Mouse (Mus musculus) kidney, adult 2 months (tissue): Measurements from ENCODE around the gene Tmed9. TPM values are rescaled to one million over a fixed set of nuclear protein-coding genes. Genes with fewer than 3 reads are reported as not detected.

Experiments used
- DNase-seq: peaks from one replicate; pipeline ENCODE4 v3.0.0; 2021
- H3K27ac ChIP-seq: fragments of 200-500 bp; 2 replicates; pipeline ENCODE4 v1.5.1; 2012; ENCODE audit warnings: low read depth, low read length, control low read depth, inconsistent platforms; ENCODE audit not compliant: insufficient read depth
- H3K27me3 ChIP-seq: fragments of 200-500 bp; replicated peaks from 2 replicates; pipeline ENCODE4 v1.6.1; 2012; ENCODE audit warnings: mild to moderate bottlenecking, moderate library complexity, low read length, inconsistent platforms; ENCODE audit not compliant: control insufficient read depth, insufficient read depth
- H3K36me3 ChIP-seq: fragments of 200-500 bp; 2 replicates; pipeline ENCODE4 v1.6.1; 2012; ENCODE audit warnings: mild to moderate bottlenecking, moderate library complexity, low read length, inconsistent platforms; ENCODE audit not compliant: control insufficient read depth, insufficient read depth
- H3K4me1 ChIP-seq: fragments of 200-500 bp; 2 replicates; pipeline ENCODE4 v1.6.1; 2011; ENCODE audit warnings: low read length; ENCODE audit not compliant: control insufficient read depth, insufficient read depth
- H3K4me3 ChIP-seq: fragments of 200-500 bp; 2 replicates; pipeline ENCODE4 v1.5.1; 2011; ENCODE audit warnings: mild to moderate bottlenecking, low read depth, low read length, control low read depth; ENCODE audit not compliant: insufficient read depth
- CTCF ChIP-seq: fragments of 200-500 bp; conservative IDR thresholded peaks from 2 replicates; pipeline ENCODE4 v1.5.1; 2011; ENCODE audit warnings: low read depth, mild to moderate bottlenecking, control low read depth, low read length, moderate library complexity, mixed read lengths; ENCODE audit not compliant: insufficient read depth, insufficient read length
- POLR2A ChIP-seq: fragments of 200-500 bp; IDR thresholded peaks from one replicate; pipeline ENCODE4 v1.6.1; 2011; ENCODE audit warnings: low read depth, low read length, control low read depth
- WGBS: fragments of 180-500 bp; shearing (Covaris S2); methylation state at CpG from one replicate; pipeline ENCODE4 v1.1.7; 2018; 5-methylcytosine and 5-hydroxymethylcytosine counted together
- polyA plus RNA-seq: library from polyadenylated mRNA; depleted of rRNA; stranded (reverse); fragments of >200 nt; gene quantifications from 2 replicates; pipeline ENCODE4 v1.2.3, GENCODE M21; 2012

The Tmed9 gene
- polyA plus RNA-seq, 1 experiment, result 92.5 TPM

DNA sequence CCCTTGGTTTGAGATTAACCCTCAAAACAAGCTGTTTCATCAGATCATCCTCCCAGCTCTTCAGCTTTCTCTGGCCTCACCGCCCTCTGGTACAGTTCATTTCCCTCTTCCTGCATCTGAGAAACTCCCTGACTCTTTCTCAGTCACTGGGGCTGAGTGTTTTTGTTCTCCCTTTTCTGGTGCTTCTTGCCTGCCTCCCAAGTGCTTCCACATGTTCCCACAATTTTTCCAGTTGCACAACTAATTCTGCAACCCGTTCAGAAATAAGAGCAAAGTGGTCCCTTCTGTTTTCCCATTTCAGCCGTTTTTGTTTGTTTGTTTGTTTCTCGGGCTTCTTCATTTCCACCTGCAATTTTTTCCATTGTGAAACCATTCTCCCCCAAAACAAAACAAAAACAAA, 4.6 kb downstream of the Tmed9 start:
- WGBS, result 76% methylated on average over 4 of the region's 4 CpGs
- no peak for DNase-seq
- H3K4me1 ChIP-seq, result no peaks in the 10 kb centered on the region
- no peaks in the 10 kb centered on the region for H3K27me3 ChIP-seq
- no peak overlapping the region for H3K27ac ChIP-seq
- no peaks in the 10 kb centered on the region for H3K36me3 ChIP-seq
- TF ChIP-seq POLR2A, result no peak
- no peak for TF ChIP-seq CTCF
- H3K4me3 ChIP-seq, result no peak overlapping the region

DNA sequence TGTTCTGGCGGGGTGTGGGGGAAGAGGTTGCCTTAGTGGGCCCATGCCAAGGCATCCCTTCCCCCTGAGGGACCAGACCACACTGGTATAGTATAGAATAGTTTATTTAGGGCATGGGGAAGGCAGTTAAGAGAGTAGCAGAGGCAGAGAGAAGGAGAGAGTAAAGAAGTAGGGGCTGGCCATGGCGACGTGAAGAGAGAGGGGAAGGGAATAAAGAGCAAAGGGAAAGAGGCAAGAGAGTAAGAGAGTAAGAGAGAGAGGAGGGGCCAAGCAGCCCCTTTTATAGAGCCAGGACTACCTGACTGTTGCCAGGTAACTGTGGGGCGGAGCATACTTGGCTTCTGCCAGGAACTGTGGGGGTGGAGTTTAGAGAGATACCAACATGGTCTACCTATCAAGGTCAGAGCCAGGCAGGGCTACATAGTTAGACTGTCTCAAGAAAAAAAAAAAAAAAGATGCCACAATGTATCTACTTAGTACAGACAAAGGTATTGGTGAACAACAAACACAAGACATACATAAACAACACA, 18.5 kb downstream of the Tmed9 start:
- Histone ChIP-seq H3K4me1 (no peaks in the 10 kb centered on the region; the same call in 1 of the 2 replicates), H3K27me3 (no peaks in the 10 kb centered on the region), H3K36me3 (no peaks in the 10 kb centered on the region; the same call in 1 of the 2 replicates), H3K27ac (no peak overlapping the region), H3K4me3 (no peak overlapping the region)
- 81% methylated on average over 4 of the region's 4 CpGs for WGBS
- DNase-seq, result peak; percentile 39
- no peak for TF ChIP-seq CTCF
- TF ChIP-seq POLR2A, result no peak

DNA sequence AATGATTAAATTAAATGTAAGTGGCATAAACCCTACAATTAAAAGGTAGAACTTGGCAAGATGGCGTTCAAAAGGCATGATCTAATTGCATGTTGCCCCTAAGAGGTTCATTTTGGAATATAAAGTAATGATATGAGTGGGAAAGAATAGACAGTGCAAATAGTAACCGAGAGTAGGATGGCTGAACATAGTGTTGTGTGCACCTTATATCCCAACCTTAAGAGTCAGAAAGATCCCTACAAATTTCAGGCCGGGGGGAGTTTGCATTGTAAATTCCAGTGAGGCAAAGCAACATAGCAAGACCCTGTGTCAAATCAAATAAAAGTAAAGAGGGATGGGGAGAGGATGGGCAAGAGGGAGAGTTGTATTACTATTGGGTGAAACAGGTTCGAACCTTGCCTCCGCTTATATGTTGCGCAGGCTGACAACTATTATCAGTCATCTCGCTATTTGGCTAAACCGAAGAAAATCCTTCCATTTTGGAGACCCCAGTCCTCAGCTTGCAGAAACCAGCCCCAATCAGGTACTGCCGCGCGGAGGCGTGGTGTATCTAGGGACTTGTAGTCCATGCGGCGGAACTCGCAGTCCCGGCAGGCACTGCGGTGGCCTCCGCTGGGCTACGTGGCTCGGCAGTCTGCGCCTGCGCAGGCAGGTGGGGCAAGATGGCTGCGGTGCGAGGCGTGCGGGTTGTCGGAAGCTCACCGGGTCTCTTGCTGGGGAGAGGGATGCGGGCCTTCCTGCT, 19.2 kb downstream of the Tmed9 start:
- TF ChIP-seq CTCF (no peak), POLR2A (peak; percentile 90)
- Histone ChIP-seq H3K4me3 (peak overlapping the region; percentile 58), H3K27ac (no peak overlapping the region), H3K27me3 (no peaks in the 10 kb centered on the region), H3K36me3 (no peaks in the 10 kb centered on the region; the same call in 1 of the 2 replicates), H3K4me1 (no peaks in the 10 kb centered on the region; the same call in 1 of the 2 replicates)
- WGBS, result 5% methylated on average over 29 of the region's 29 CpGs
- peak; percentile 98 for DNase-seq

DNA sequence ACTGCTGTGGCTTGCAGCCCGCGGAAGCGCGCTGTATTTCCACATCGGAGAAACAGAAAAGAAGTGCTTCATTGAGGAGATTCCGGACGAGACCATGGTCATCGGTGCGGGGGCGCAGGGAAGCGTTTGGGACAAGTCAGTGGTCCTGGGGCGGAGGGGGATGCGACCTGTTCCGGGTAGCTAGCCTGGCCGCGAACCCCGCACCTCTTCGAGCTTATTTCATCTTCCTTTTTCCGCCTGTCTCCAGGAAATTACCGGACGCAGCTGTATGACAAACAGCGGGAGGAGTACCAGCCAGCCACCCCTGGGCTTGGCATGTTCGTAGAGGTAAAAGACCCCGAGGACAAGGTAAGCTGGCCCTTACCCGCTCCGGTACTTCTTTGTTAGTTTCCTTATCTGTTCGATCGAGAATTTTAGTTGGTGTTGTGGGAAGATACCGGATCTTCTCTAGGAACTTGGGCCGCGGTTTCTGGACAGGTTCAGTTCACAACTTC, 19.8 kb downstream of the Tmed9 start:
- under 1% methylated on average over 31 of the region's 31 CpGs for WGBS
- H3K27me3 ChIP-seq, result no peaks in the 10 kb centered on the region
- H3K36me3 ChIP-seq, result no peaks in the 10 kb centered on the region; the same call in 1 of the 2 replicates
- H3K27ac ChIP-seq, result no peak overlapping the region
- no peaks in the 10 kb centered on the region; the same call in 1 of the 2 replicates for H3K4me1 ChIP-seq
- TF ChIP-seq CTCF, result no peak
- no peak for TF ChIP-seq POLR2A
- no peak for DNase-seq
- H3K4me3 ChIP-seq, result peak overlapping the region; percentile 58

DNA sequence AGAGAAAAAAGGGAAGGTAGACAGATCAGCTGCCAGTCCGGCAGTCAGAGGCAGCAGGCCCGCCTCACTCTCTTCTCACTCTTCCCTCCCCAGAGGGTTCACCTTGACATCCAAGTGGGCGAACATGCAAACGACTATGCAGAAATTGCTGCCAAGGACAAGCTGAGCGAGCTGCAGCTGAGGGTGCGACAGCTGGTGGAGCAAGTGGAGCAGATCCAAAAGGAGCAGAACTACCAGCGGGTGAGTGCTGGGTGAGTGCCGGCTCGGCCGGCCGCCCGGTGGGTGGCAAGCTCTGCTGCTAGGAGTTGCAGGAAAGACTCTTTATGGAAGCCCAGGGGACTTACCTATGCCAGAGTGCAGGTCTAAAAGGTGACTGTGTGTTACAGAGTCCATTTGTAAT, 21.8 kb downstream of the Tmed9 start:
- H3K4me3 ChIP-seq, result no peak overlapping the region
- DNase-seq, result no peak
- peaks cover 4% of the 10 kb centered on the region; the same call in 1 of the 2 replicates for H3K4me1 ChIP-seq
- 87% methylated on average over 12 of the region's 12 CpGs for WGBS
- H3K27ac ChIP-seq, result no peak overlapping the region
- no peaks in the 10 kb centered on the region; the same call in 1 of the 2 replicates for H3K36me3 ChIP-seq
- TF ChIP-seq CTCF, result no peak
- no peak for TF ChIP-seq POLR2A
- no peaks in the 10 kb centered on the region for H3K27me3 ChIP-seq

DNA sequence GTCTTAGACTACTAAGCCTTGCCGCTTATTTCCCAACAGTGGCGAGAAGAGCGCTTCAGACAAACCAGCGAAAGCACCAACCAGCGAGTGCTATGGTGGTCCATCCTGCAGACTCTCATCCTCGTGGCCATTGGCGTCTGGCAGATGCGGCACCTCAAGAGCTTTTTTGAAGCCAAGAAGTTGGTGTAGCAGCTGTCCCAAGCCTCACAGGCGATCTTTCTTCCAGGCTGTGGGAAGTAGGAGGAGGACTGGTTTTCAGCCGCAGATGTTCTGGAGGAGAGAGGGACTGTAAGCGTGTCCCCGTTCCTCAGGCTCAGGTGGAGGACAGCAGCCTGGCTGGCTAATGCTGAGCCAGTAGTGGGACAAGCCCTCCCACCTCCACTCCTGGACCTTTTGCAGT, 23.3 kb downstream of the Tmed9 start:
- DNase-seq, result no peak
- Histone ChIP-seq H3K27ac (no peak overlapping the region), H3K4me1 (peaks cover 4% of the 10 kb centered on the region; the same call in 1 of the 2 replicates), H3K36me3 (no peaks in the 10 kb centered on the region; the same call in 1 of the 2 replicates), H3K27me3 (no peaks in the 10 kb centered on the region), H3K4me3 (no peak overlapping the region)
- 96% methylated on average over 12 of the region's 12 CpGs for WGBS
- TF ChIP-seq CTCF (no peak), POLR2A (no peak)

DNA sequence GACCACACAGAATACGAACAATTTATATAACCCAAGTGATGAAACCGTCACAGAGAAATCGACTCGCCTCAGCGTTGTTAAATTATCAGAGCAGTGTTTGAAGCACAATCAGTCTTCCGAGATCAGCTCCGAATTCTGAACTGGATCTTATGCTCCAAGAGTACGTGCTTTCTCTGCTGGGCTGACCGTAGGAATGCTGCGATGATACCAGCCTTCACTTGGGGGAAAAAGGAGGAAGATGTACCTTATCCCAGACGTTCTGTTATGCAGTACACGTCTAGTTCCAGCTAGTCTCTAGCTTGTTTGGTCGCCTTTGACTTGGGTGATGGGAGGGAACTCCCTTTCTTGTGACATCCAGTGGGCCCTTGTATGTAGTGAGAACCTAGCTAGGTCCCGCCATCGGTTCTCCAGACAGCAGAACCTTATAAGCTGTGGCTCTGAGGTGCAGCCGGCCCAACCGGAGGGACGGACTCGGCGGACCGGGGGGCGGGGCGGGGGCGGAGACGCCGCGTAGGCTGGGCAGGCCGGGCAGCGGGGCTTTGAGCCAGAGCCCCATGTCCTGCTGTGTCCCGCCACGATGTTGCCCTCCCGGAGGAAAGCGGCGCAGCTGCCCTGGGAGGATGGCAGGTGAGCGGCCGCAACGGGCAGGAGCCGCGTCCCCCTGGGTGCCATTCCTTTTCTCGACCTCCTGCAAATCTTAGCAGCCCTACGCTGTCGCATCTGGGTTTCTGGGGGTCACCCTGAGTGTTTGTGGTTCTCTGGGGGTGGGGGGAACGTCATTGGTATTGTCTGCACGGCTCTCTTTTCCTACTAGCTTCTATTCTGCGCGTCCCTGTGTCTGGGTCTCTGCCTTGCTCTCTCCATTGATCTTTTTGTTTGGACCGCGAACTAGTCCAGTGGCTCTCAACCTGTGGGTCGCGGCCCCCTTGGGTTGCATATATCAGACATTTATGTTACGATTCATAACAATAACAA, 26.3 kb downstream of the Tmed9 start, which contains the start of gene B4galt7:
Gene B4galt7, plus strand, starts transcription at position 331 of the 975 bp plus-strand sequence.
- no peak for TF ChIP-seq POLR2A
- TF ChIP-seq CTCF, result no peak
- H3K36me3 ChIP-seq, result no peaks in the 10 kb centered on the region; the same call in 1 of the 2 replicates
- no peaks in the 10 kb centered on the region for H3K27me3 ChIP-seq
- H3K4me1 ChIP-seq, result peaks cover 4% of the 10 kb centered on the region; the same call in 1 of the 2 replicates
- peak within 1 kb of the TSS; percentile 98 for H3K4me3 ChIP-seq
- peak; percentile 91 for DNase-seq
- 6% methylated on average over 51 of the region's 51 CpGs for WGBS
- peak within 1 kb of the TSS; percentile 0; the same call in 1 of the 2 replicates for H3K27ac ChIP-seq
